Mouse (Mus musculus): Measurements from ENCODE around the gene Ctdsp2.

The Ctdsp2 gene

GRCm38 (mm10) chr10:126990313-126991056 is 12.0 kb downstream of the Ctdsp2 start:
- peak; percentile 95 for DNase-seq (ENCODE audit: low read depth, low spot score)

- DNase-seq (ENCODE audit: low read depth, low spot score), result no peak
These were observed 13.2 kb downstream of the Ctdsp2 start for GRCm38 (mm10) chr10:126991676-126992075.

- DNase-seq (ENCODE audit: low read depth, low spot score), result no peak
These were observed 15.1 kb downstream of the Ctdsp2 start for GRCm38 (mm10) chr10:126993621-126994020.

GRCm38 (mm10) chr10:126997340-126998113 is 19.0 kb downstream of the Ctdsp2 start:
- peak; percentile 24 for DNase-seq (ENCODE audit: low read depth, low spot score)

- no peak for DNase-seq (ENCODE audit: low read depth, low spot score)
These were observed 22.0 kb downstream of the Ctdsp2 start, which contains the start of gene Avil for GRCm38 (mm10) chr10:127000529-127000928. Gene Avil (plus strand): TSS chr10:127000709.

- DNase-seq (ENCODE audit: low read depth, low spot score), result no peak
These were observed 22.8 kb downstream of the Ctdsp2 start for GRCm38 (mm10) chr10:127001297-127001696.

- no peak for DNase-seq (ENCODE audit: low read depth, low spot score)
These were observed 23.5 kb downstream of the Ctdsp2 start for GRCm38 (mm10) chr10:127002056-127002455.

- no peak for DNase-seq (ENCODE audit: low read depth, low spot score)
These were observed 24.2 kb downstream of the Ctdsp2 start for GRCm38 (mm10) chr10:127002765-127003164.

GRCm38 (mm10) chr10:127003334-127003733 is 24.8 kb downstream of the Ctdsp2 start:
- no peak for DNase-seq (ENCODE audit: low read depth, low spot score)

GRCm38 (mm10) chr10:127003806-127004205 is 25.3 kb downstream of the Ctdsp2 start:
- no peak for DNase-seq (ENCODE audit: low read depth, low spot score)

GRCm38 (mm10) chr10:127016488-127016887 is 38.0 kb downstream of the Ctdsp2 start:
- DNase-seq (ENCODE audit: low read depth, low spot score), result no peak

GRCm38 (mm10) chr10:127017071-127017470 is 38.6 kb downstream of the Ctdsp2 start:
- DNase-seq (ENCODE audit: low read depth, low spot score), result no peak

- DNase-seq (ENCODE audit: low read depth, low spot score), result no peak
These were observed 39.9 kb downstream of the Ctdsp2 start for GRCm38 (mm10) chr10:127018422-127018821.

- DNase-seq (ENCODE audit: low read depth, low spot score), result peak; percentile 98
These were observed 52.1 kb downstream of the Ctdsp2 start, which contains the start of gene Tsfm for GRCm38 (mm10) chr10:127030336-127031296. Gene Tsfm (minus strand): TSS chr10:127030840.

- DNase-seq (ENCODE audit: low read depth, low spot score), result no peak
These were observed 54.8 kb downstream of the Ctdsp2 start for GRCm38 (mm10) chr10:127033301-127033741.

GRCm38 (mm10) chr10:127036273-127036672 is 57.8 kb downstream of the Ctdsp2 start:
- DNase-seq (ENCODE audit: low read depth, low spot score), result no peak

- no peak for DNase-seq (ENCODE audit: low read depth, low spot score)
These were observed 59.1 kb downstream of the Ctdsp2 start for GRCm38 (mm10) chr10:127037641-127038040.

GRCm38 (mm10) chr10:127040569-127041214 is 62.2 kb downstream of the Ctdsp2 start:
- DNase-seq (ENCODE audit: low read depth, low spot score), result peak; percentile 63

GRCm38 (mm10) chr10:127041274-127041766 is 62.8 kb downstream of the Ctdsp2 start, which contains the start of the genes Mettl1 and Eef1akmt3:
Gene Mettl1 (plus strand): TSS chr10:127041414.
Gene Eef1akmt3 (minus strand): TSS chr10:127041513.
- no peak for DNase-seq (ENCODE audit: low read depth, low spot score)

- peak; percentile 92 for DNase-seq (ENCODE audit: low read depth, low spot score)
These were observed 63.3 kb downstream of the Ctdsp2 start for GRCm38 (mm10) chr10:127041774-127042338.

Data from brain, adult 2 months (tissue).